Mouse (Mus musculus) MEL (cell line): ENCODE measurements around the gene Tsku.

Source experiments
- BHLHE40 ChIP-seq: IDR thresholded peaks from 2 replicates; pipeline ENCODE4 v1.6.1; 2012; ENCODE audit warnings: low read depth, mild to moderate bottlenecking, inconsistent platforms, low read length, improper control_type of control experiment, borderline replicate concordance
- CTCF ChIP-seq, 3 experiments: IDR thresholded peaks in 2 of 3; conservative IDR thresholded peaks in 1 of 3; 2 replicates each; pipeline ENCODE4 v1.5.1; 2011 to 2012; ENCODE audit warnings: low read length in 3 of 3, low read depth in 2 of 3, mild to moderate bottlenecking in 2 of 3, improper control_type of control experiment in 1 of 3, inconsistent platforms in 1 of 3, mixed read lengths in 1 of 3, moderate library complexity in 1 of 3; ENCODE audit not compliant: control insufficient read depth in 1 of 3, insufficient read depth in 1 of 3, poor library complexity in 1 of 3, severe bottlenecking in 1 of 3
- MAX ChIP-seq: IDR thresholded peaks from 2 replicates; pipeline ENCODE4 v1.6.1; 2011; ENCODE audit warnings: low read length, improper control_type of control experiment
- TAL1 ChIP-seq: IDR thresholded peaks from 2 replicates; pipeline ENCODE4 v1.6.1; 2012; ENCODE audit warnings: mild to moderate bottlenecking, inconsistent platforms, low read length, moderate library complexity, mixed read lengths

DNA sequence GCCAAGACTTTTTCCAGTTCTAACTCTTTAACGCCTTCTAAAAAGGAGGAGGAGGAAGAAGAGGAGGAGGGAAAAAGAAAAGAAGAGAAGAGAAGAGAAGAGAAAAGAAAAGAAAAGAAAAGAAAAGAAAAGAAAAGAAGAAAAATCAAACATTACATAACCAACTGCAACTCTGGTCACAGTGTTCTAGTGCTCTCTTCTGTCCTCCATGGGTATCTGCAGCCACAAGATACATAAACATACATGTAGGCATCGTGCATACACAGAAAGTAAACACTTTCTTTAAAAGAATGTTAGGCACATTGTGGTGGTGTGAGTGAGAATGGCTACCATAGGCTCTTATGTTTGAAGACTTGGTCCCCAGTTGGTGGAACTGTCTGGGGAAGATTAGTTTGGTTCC is 46.0 kb downstream of the Tsku start:
- TF ChIP-seq TAL1, result no peak
- no peak for TF ChIP-seq MAX
- TF ChIP-seq CTCF (IDR thresholded peaks at IDR 0.05 in 2 of 3, conservative IDR thresholded peaks at IDR 0.05 in 1 of 3; ENCODE audit: control insufficient read depth in 1 of 3, insufficient read depth in 1 of 3, low read depth in 2 of 3, low read length in 3 of 3, poor library complexity in 1 of 3, severe bottlenecking in 1 of 3), result peak in 1 of 3 experiments; percentile 22; a peak in 2 of 6 replicates
- no peak for TF ChIP-seq BHLHE40
